Mouse (Mus musculus) adrenal gland, adult 18-20 months (tissue): ENCODE data around the gene Dppa3. TPM values are rescaled to one million over a fixed set of nuclear protein-coding genes. Genes with fewer than 3 reads are reported as not detected.
A peak's percentile ranks its signal among the peaks of the same experiment; 100 is the strongest.

Source experiments
- DNase-seq, 2 experiments: peaks; one replicate each; pipeline ENCODE4 v3.0.0; 2021 to 2022; ENCODE audit warnings: low spot score in 2 of 2
- total RNA-seq, 2 experiments: library from RNA; stranded (reverse); gene quantifications; 1 replicate in 1 of 2; 2 replicates in 1 of 2; pipeline ENCODE4 v1.2.3; 2021

Gene Dppa3
- total RNA-seq, 2 experiments from 2014 or later: not detected

GRCm38 (mm10) chr6:122665866-122666265, 39.7 kb downstream of the Dppa3 start:
- DNase-seq: no peak

GRCm38 (mm10) chr6:122667715-122668114, 41.5 kb downstream of the Dppa3 start:
- DNase-seq: no peak

GRCm38 (mm10) chr6:122668823-122669222, 42.6 kb downstream of the Dppa3 start:
- DNase-seq: no peak

- peak; percentile 80 to 84 for DNase-seq
Measured at GRCm38 (mm10) chr6:122669406-122670200, 43.4 kb downstream of the Dppa3 start.

- no peak for DNase-seq
Measured at GRCm38 (mm10) chr6:122670201-122670551, 44.0 kb downstream of the Dppa3 start.

- DNase-seq: no peak
Measured at GRCm38 (mm10) chr6:122670841-122671240, 44.6 kb downstream of the Dppa3 start.

GRCm38 (mm10) chr6:122672746-122673145, 46.5 kb downstream of the Dppa3 start:
- DNase-seq: no peak

Other genes starting within 250 kb of the Dppa3 start
- gene Rimklb, start 127.6 kb upstream of the Dppa3 start, total RNA-seq: under 1 TPM in 1 of 2 experiments, not detected in 1; 0.58 TPM
- 10 to 100 TPM in 1 of 2 experiments, 1 to 10 TPM in 1; 8.4 to 33.6 TPM for gene Mfap5, start 120.6 kb upstream of the Dppa3 start, total RNA-seq
- gene Aicda, start 72.6 kb upstream of the Dppa3 start, total RNA-seq: not detected
- gene Apobec1, start 24.0 kb upstream of the Dppa3 start, total RNA-seq: 10 to 100 TPM in 1 of 2 experiments, 1 to 10 TPM in 1; 9.6 to 17.0 TPM
- gene Gdf3, start 16.3 kb upstream of the Dppa3 start, total RNA-seq: not detected
- not detected for gene Nanog, start 81.1 kb downstream of the Dppa3 start, total RNA-seq
- gene Slc2a3, start 175.2 kb downstream of the Dppa3 start, total RNA-seq: 10 to 100 TPM in 1 of 2 experiments, 1 to 10 TPM in 1; 8.1 to 10.3 TPM
- gene Foxj2, start 193.5 kb downstream of the Dppa3 start, total RNA-seq: 10 to 100 TPM; 17.1 TPM
- 1 to 10 TPM; 2.4 to 5.5 TPM for gene C3ar1, start 229.8 kb downstream of the Dppa3 start, total RNA-seq
- 10 to 100 TPM; 59.3 to 59.4 TPM for gene Necap1, start 248.1 kb downstream of the Dppa3 start, total RNA-seq